Mouse (Mus musculus): ENCODE results near the gene Fam107a.

GRCm38 (mm10) chr14:8260214-8260613 lies 57.6 kb downstream of the Fam107a start:
- TF ChIP-seq POLR2A (IDR thresholded peaks at IDR 0.05; ENCODE audit: insufficient read depth, low read depth, low read length) = no peak
- no peak for TF ChIP-seq CTCF (IDR thresholded peaks at IDR 0.05; ENCODE audit: insufficient read depth, low read depth, low read length)
